Mouse (Mus musculus): ENCODE data around the gene Phf21a.

- no peak for TF ChIP-seq CTCF (IDR thresholded peaks at IDR 0.05; ENCODE audit: extremely low read depth, insufficient read length, insufficient replicate concordance, low read depth, low read length)
- no peak for TF ChIP-seq POLR2A (IDR thresholded peaks at IDR 0.05; ENCODE audit: low read depth, low read length)
These were observed 7.9 kb downstream of the Phf21a start for GRCm38 (mm10) chr2:92100768-92101167.

All from small intestine, adult 2 months (tissue).